Mouse (Mus musculus) hindbrain, embryonic 13.5 days (tissue): Measurements from ENCODE around the gene Gm17455. TPM values are rescaled to one million over a fixed set of nuclear protein-coding genes. Genes with fewer than 3 reads are reported as not detected.

Experiments used
- ATAC-seq: fragments of 200-750 bp; cut with Nextera tagmentation; 2 replicates; pipeline ENCODE4 v1.8.0; 2017; ENCODE audit warnings: moderate TSS enrichment; ENCODE audit not compliant: low FRiP score
- H3K27ac ChIP-seq: fragments of 300-500 bp; sonication (generic); 2 replicates; pipeline ENCODE4 v1.5.1; 2015; ENCODE audit warnings: inconsistent platforms, mild to moderate bottlenecking, moderate library complexity
- H3K27me3 ChIP-seq: fragments of 300-500 bp; sonication (generic); 2 replicates; pipeline ENCODE4 v1.6.1; 2015; ENCODE audit warnings: mild to moderate bottlenecking, inconsistent platforms
- H3K36me3 ChIP-seq: fragments of 300-500 bp; sonication (generic); 2 replicates; pipeline ENCODE4 v1.6.1; 2015; ENCODE audit warnings: mild to moderate bottlenecking, inconsistent platforms
- H3K4me1 ChIP-seq: fragments of 300-500 bp; sonication (generic); replicated peaks from 2 replicates; pipeline ENCODE4 v1.6.1; 2015; ENCODE audit warnings: inconsistent platforms
- H3K4me2 ChIP-seq: fragments of 300-500 bp; sonication (generic); 2 replicates; pipeline ENCODE4 v1.6.1; 2015; ENCODE audit warnings: inconsistent platforms, mild to moderate bottlenecking, moderate library complexity
- H3K4me3 ChIP-seq: fragments of 300-500 bp; sonication (generic); 2 replicates; pipeline ENCODE4 v1.5.1; 2015; ENCODE audit warnings: mild to moderate bottlenecking, inconsistent platforms
- H3K9ac ChIP-seq: fragments of 300-500 bp; sonication (generic); 2 replicates; pipeline ENCODE4 v1.6.1; 2015; ENCODE audit warnings: mild to moderate bottlenecking, inconsistent platforms
- H3K9me3 ChIP-seq: fragments of 300-500 bp; sonication (generic); 2 replicates; pipeline ENCODE4 v1.6.1; 2016; ENCODE audit warnings: inconsistent platforms
- WGBS: fragments of 180-500 bp; shearing (Covaris S2); methylation state at CpG from one replicate; pipeline ENCODE4 v1.1.7; 2015; 5-methylcytosine and 5-hydroxymethylcytosine counted together
- polyA plus RNA-seq: library from polyadenylated mRNA; unstranded; fragments of >200 nt; fragmentation: Nextera tagmentation; extraction: Ambion mirVana; gene quantifications from 2 replicates; pipeline ENCODE4 v1.2.1, GENCODE M21; 2015

The Gm17455 gene
- polyA plus RNA-seq, 1 experiment from 2014 or later: 13.2 TPM

- no peaks in the 10 kb centered on the region for H3K4me1 ChIP-seq
- no peak for ATAC-seq
- no peak overlapping the region; the same call in 1 of the 2 replicates for H3K27ac ChIP-seq
- H3K4me2 ChIP-seq: no peak overlapping the region
- no peak overlapping the region for H3K4me3 ChIP-seq
- no peaks in the 10 kb centered on the region for H3K9me3 ChIP-seq
- WGBS: 77% methylated on average over 9 of the region's 9 CpGs
- H3K9ac ChIP-seq: no peak overlapping the region
- no peaks in the 10 kb centered on the region for H3K36me3 ChIP-seq
- no peaks in the 10 kb centered on the region for H3K27me3 ChIP-seq
Measured at GRCm38 (mm10) chr10:60379419-60379957, 20.0 kb upstream of the Gm17455 start.

GRCm38 (mm10) chr10:60380229-60380628 lies 19.3 kb upstream of the Gm17455 start:
- H3K4me1 ChIP-seq: no peaks in the 10 kb centered on the region
- no peak overlapping the region for H3K27ac ChIP-seq
- no peak overlapping the region for H3K4me2 ChIP-seq
- no peaks in the 10 kb centered on the region for H3K36me3 ChIP-seq
- H3K9me3 ChIP-seq: no peaks in the 10 kb centered on the region
- no peak for ATAC-seq
- H3K9ac ChIP-seq: no peak overlapping the region
- no peaks in the 10 kb centered on the region for H3K27me3 ChIP-seq
- 76% methylated on average over 3 of the region's 3 CpGs for WGBS
- H3K4me3 ChIP-seq: no peak overlapping the region

- Histone ChIP-seq H3K4me2 (no peak overlapping the region), H3K27ac (no peak overlapping the region), H3K9me3 (no peaks in the 10 kb centered on the region), H3K9ac (no peak overlapping the region), H3K27me3 (no peaks in the 10 kb centered on the region), H3K4me1 (no peaks in the 10 kb centered on the region), H3K36me3 (no peaks in the 10 kb centered on the region), H3K4me3 (no peak overlapping the region)
- no peak for ATAC-seq
- WGBS: 83% methylated on average over 10 of the region's 10 CpGs
Measured at GRCm38 (mm10) chr10:60381142-60381925, 18.2 kb upstream of the Gm17455 start.

GRCm38 (mm10) chr10:60388332-60388731 lies 11.2 kb upstream of the Gm17455 start:
- H3K9ac ChIP-seq: no peak overlapping the region
- no peaks in the 10 kb centered on the region for H3K9me3 ChIP-seq
- no peak overlapping the region for H3K4me3 ChIP-seq
- H3K36me3 ChIP-seq: no peaks in the 10 kb centered on the region
- peaks cover 8% of the 10 kb centered on the region for H3K4me1 ChIP-seq
- H3K27ac ChIP-seq: no peak overlapping the region
- H3K4me2 ChIP-seq: no peak overlapping the region
- H3K27me3 ChIP-seq: no peaks in the 10 kb centered on the region
- 98% methylated on average over 2 of the region's 2 CpGs for WGBS
- no peak for ATAC-seq

GRCm38 (mm10) chr10:60389447-60389865 lies 10.1 kb upstream of the Gm17455 start:
- H3K4me2 ChIP-seq: no peak overlapping the region
- no peak for ATAC-seq
- H3K9me3 ChIP-seq: no peaks in the 10 kb centered on the region
- H3K4me3 ChIP-seq: no peak overlapping the region
- H3K27me3 ChIP-seq: no peaks in the 10 kb centered on the region
- no peak overlapping the region for H3K27ac ChIP-seq
- H3K4me1 ChIP-seq: peaks cover 14% of the 10 kb centered on the region
- H3K36me3 ChIP-seq: no peaks in the 10 kb centered on the region
- no peak overlapping the region for H3K9ac ChIP-seq
- whole genome bisulfite sequencing: 52% methylated on average over 9 of the region's 9 CpGs

- H3K9me3 ChIP-seq: no peaks in the 10 kb centered on the region
- no peaks in the 10 kb centered on the region for H3K36me3 ChIP-seq
- H3K27ac ChIP-seq: no peak overlapping the region
- H3K4me3 ChIP-seq: no peak overlapping the region
- no peak overlapping the region for H3K4me2 ChIP-seq
- H3K9ac ChIP-seq: no peak overlapping the region
- 38% methylated on average over 6 of the region's 6 CpGs for WGBS
- ATAC-seq: 0 out of 2 replicates have a peak, but pooled peaks have one; percentile 30
- H3K27me3 ChIP-seq: no peaks in the 10 kb centered on the region
- H3K4me1 ChIP-seq: peaks cover 23% of the 10 kb centered on the region
Measured at GRCm38 (mm10) chr10:60390177-60390903, 9.2 kb upstream of the Gm17455 start.

- Histone ChIP-seq H3K4me3 (no peak overlapping the region), H3K9ac (no peak overlapping the region), H3K4me1 (peaks cover 29% of the 10 kb centered on the region), H3K36me3 (no peaks in the 10 kb centered on the region), H3K27me3 (no peaks in the 10 kb centered on the region), H3K27ac (no peak overlapping the region), H3K9me3 (no peaks in the 10 kb centered on the region), H3K4me2 (no peak overlapping the region)
- no peak for ATAC-seq
- 57% methylated on average over 5 of the region's 5 CpGs for WGBS
Measured at GRCm38 (mm10) chr10:60390904-60391420, 8.6 kb upstream of the Gm17455 start.

- H3K9me3 ChIP-seq: no peaks in the 10 kb centered on the region
- no peak overlapping the region for H3K4me3 ChIP-seq
- no peaks in the 10 kb centered on the region for H3K27me3 ChIP-seq
- H3K4me1 ChIP-seq: peaks cover 29% of the 10 kb centered on the region
- WGBS: 79% methylated on average over 9 of the region's 9 CpGs
- no peak overlapping the region for H3K4me2 ChIP-seq
- no peaks in the 10 kb centered on the region for H3K36me3 ChIP-seq
- no peak overlapping the region for H3K9ac ChIP-seq
- ATAC-seq: no peak
- H3K27ac ChIP-seq: no peak overlapping the region
Measured at GRCm38 (mm10) chr10:60391661-60392060, 7.9 kb upstream of the Gm17455 start.

- H3K27me3 ChIP-seq: no peaks in the 10 kb centered on the region
- no peak overlapping the region for H3K4me2 ChIP-seq
- no peak overlapping the region for H3K9ac ChIP-seq
- H3K36me3 ChIP-seq: no peaks in the 10 kb centered on the region
- peaks cover 41% of the 10 kb centered on the region for H3K4me1 ChIP-seq
- no peak overlapping the region for H3K4me3 ChIP-seq
- no peaks in the 10 kb centered on the region for H3K9me3 ChIP-seq
- H3K27ac ChIP-seq: peak overlapping the region; percentile 8
- 62% methylated on average over 7 of the region's 7 CpGs for WGBS
- ATAC-seq: no peak
Measured at GRCm38 (mm10) chr10:60394936-60395335, 4.6 kb upstream of the Gm17455 start.

GRCm38 (mm10) chr10:60395605-60396004 lies 3.9 kb upstream of the Gm17455 start:
- no peaks in the 10 kb centered on the region for H3K9me3 ChIP-seq
- H3K4me1 ChIP-seq: peaks cover 45% of the 10 kb centered on the region
- ATAC-seq: no peak
- no peak overlapping the region for H3K9ac ChIP-seq
- no peak overlapping the region for H3K4me3 ChIP-seq
- WGBS: 77% methylated on average over 5 of the region's 5 CpGs
- no peaks in the 10 kb centered on the region for H3K27me3 ChIP-seq
- no peak overlapping the region for H3K4me2 ChIP-seq
- H3K36me3 ChIP-seq: no peaks in the 10 kb centered on the region
- H3K27ac ChIP-seq: no peak overlapping the region

- Histone ChIP-seq H3K27me3 (no peaks in the 10 kb centered on the region), H3K4me1 (peaks cover 40% of the 10 kb centered on the region), H3K9ac (no peak overlapping the region), H3K4me3 (no peak overlapping the region), H3K27ac (no peak overlapping the region), H3K9me3 (no peaks in the 10 kb centered on the region), H3K36me3 (no peaks in the 10 kb centered on the region), H3K4me2 (no peak overlapping the region)
- WGBS: 89% methylated on average over 10 of the region's 10 CpGs
- no peak for ATAC-seq
Measured at GRCm38 (mm10) chr10:60398051-60398814, 1.3 kb upstream of the Gm17455 start.
